Mouse (Mus musculus) frontal cortex, adult 2 months (tissue): ENCODE measurements around the gene Gm8978. TPM values are rescaled to one million over a fixed set of nuclear protein-coding genes. Genes with fewer than 3 reads are reported as not detected.
"Not testable (repeated sequence)": the region's sequence is repeated elsewhere in the genome, so short reads cannot be mapped to it uniquely, and the experiment has no call there.

ENCODE experiments used
- DNase-seq, 2 experiments: peaks; one replicate each; pipeline ENCODE4 v3.0.0; 2022; ENCODE audit warnings: low spot score in 1 of 2; ENCODE audit errors: extremely low spot score in 1 of 2
- polyA plus RNA-seq: library from polyadenylated mRNA; depleted of rRNA; stranded (reverse); fragments of >200 nt; gene quantifications from 2 replicates; pipeline ENCODE4 v1.2.3, GENCODE M21; 2012; rRNA removed

Gm8978 gene
- polyA plus RNA-seq, result not detected in 2 replicates

- DNase-seq, result not testable (repeated sequence)
Observed at GRCm38 (mm10) chr19:33625152-33625551, at the start of gene Gm8978. Gene Gm8978, minus strand, starts transcription at chr19:33625252.

DNA sequence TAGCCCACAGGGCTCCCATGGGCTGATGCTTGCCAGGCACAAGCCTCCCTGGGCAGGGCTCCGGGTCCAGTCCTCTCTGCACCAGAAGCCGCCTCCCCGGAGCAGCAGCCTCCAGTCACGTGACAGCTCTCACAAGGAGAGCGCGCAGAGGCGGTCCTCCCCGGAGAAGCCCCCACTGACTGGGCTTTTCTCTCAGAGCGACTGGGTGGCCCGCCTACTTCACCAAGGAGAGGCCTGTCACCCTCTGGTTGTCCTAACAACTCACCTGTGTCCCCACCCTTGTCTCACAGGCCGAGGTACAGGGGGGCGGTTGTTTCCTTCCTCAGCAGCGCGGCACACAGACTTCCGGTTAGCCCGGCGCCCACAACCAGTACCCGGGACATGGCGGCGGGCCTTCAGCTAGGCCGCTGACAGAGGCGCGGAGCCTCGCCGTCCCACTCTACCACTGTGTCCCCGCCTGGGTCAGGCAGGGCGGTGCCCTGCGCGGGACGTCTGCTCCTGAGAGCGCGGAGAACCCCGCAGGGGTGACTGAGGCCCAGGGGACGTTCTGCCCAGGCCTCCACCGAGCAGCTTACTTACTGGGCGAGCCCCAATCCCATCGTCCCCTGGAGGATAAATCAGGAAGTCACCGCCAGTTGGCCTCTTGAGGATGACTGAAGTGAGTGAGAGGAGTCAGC, 35.3 kb downstream of the Gm8978 start:
- peak; percentile 4 to 50 for DNase-seq

DNA sequence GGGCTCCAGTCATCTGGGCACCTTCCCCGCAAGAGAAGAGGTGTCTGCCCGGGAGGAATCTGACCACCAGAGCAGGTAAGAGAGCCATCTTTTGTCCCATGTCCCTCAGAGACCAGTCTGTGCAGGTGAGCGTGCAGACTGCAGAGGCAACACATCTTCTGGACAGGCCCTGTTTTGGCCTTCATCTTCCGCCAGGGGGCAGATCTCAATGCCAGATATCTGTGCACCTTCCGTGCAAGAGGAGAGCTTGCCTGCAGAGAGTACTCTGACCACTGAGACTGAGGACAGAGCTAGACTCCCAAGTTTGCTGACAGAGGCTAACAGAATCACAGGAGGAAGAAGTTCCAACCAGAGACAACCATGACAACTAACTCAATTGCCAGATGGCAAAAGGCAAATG, 56.5 kb downstream of the Gm8978 start:
- not testable (repeated sequence) for DNase-seq

Other genes with a start within 250 kb of the Gm8978 start
- 1.0 and 1.3 TPM in 2 replicates for gene Rnls, start 233.0 kb downstream of the Gm8978 start, polyA plus RNA-seq
- gene Lipo4, start 107.5 kb downstream of the Gm8978 start, polyA plus RNA-seq, result 0.04 TPM in 1 of 2 replicates, not detected in the other
- gene Lipo2, start 126.1 kb upstream of the Gm8978 start, polyA plus RNA-seq, result 0.08 and 0.14 TPM in 2 replicates
- 5.2 and 6.8 TPM in 2 replicates for gene Lipo3, start 136.7 kb upstream of the Gm8978 start, polyA plus RNA-seq
- not detected in 2 replicates for gene Lipo1, start 162.2 kb upstream of the Gm8978 start, polyA plus RNA-seq